Mouse (Mus musculus) MEL (cell line): ENCODE measurements at regions not wholly inside any gene's neighbourhood (a gene's known extent, or its start where the extent isn't known, plus 50 kb on each side); places are given as distances from the start of the nearest gene placed in this dataset.

Experiments
- DNase-seq: peaks from one replicate; pipeline ENCODE4 v3.0.0; 2011; ENCODE audit warnings: low read depth, low spot score
- H3K27ac ChIP-seq: 2 replicates; pipeline ENCODE4 v1.5.1; 2012; ENCODE audit warnings: low read depth, mild to moderate bottlenecking, control low read depth, low read length, moderate library complexity; ENCODE audit not compliant: control insufficient read depth
- H3K27me3 ChIP-seq, 2 experiments: fragments of 150-350 bp in 1 of 2; sonication (generic) in 1 of 2; 2 replicates each; pipeline ENCODE4 v1.6.1; 2012; ENCODE audit warnings: low read length in 2 of 2, mild to moderate bottlenecking in 2 of 2, improper control_type of control experiment in 1 of 2, moderate library complexity in 1 of 2; ENCODE audit not compliant: insufficient read depth in 2 of 2, control insufficient read depth in 1 of 2
- H3K36me3 ChIP-seq, 2 experiments: 2 replicates each; pipeline ENCODE4 v1.6.1; 2012 to 2014; ENCODE audit warnings: low read length in 2 of 2, improper control_type of control experiment in 1 of 2, inconsistent platforms in 1 of 2, mild to moderate bottlenecking in 1 of 2; ENCODE audit not compliant: insufficient read depth in 2 of 2, control insufficient read depth in 1 of 2
- H3K4me1 ChIP-seq, 2 experiments: fragments of 150-350 bp in 1 of 2; sonication (generic) in 1 of 2; 2 replicates each; pipeline ENCODE4 v1.6.1; 2012; ENCODE audit warnings: low read length in 2 of 2, improper control_type of control experiment in 1 of 2, mild to moderate bottlenecking in 1 of 2; ENCODE audit not compliant: insufficient read depth in 2 of 2, control insufficient read depth in 1 of 2
- H3K4me3 ChIP-seq, 2 experiments: fragments of 150-350 bp in 1 of 2; sonication (generic) in 1 of 2; 2 replicates each; pipeline ENCODE4 v1.5.1; 2012; ENCODE audit warnings: low read depth in 2 of 2, low read length in 2 of 2, mild to moderate bottlenecking in 2 of 2, moderate library complexity in 2 of 2, control low read depth in 1 of 2, improper control_type of control experiment in 1 of 2; ENCODE audit not compliant: control insufficient read depth in 1 of 2, insufficient read depth in 1 of 2
- H3K79me2 ChIP-seq: 2 replicates; pipeline ENCODE4 v1.6.1; 2012; ENCODE audit warnings: mild to moderate bottlenecking, low read length, moderate library complexity; ENCODE audit not compliant: control insufficient read depth, poor library complexity, insufficient read depth
- H3K9ac ChIP-seq: 2 replicates; pipeline ENCODE4 v1.6.1; 2012; ENCODE audit warnings: low read depth, mild to moderate bottlenecking, control low read depth, low read length, moderate library complexity; ENCODE audit not compliant: control insufficient read depth, poor library complexity, severe bottlenecking
- H3K9me3 ChIP-seq: fragments of 150-350 bp; sonication (generic); replicated peaks from 2 replicates; pipeline ENCODE4 v1.6.1; 2012; ENCODE audit warnings: mild to moderate bottlenecking, low read length, improper control_type of control experiment, moderate library complexity; ENCODE audit not compliant: insufficient read depth
- CHD1 ChIP-seq: IDR thresholded peaks from 2 replicates; pipeline ENCODE4 v1.6.1; 2012; ENCODE audit warnings: low read depth, mild to moderate bottlenecking, inconsistent platforms, low read length, improper control_type of control experiment
- CHD2 ChIP-seq: IDR thresholded peaks from 2 replicates; pipeline ENCODE4 v1.6.1; 2011; ENCODE audit warnings: low read length, improper control_type of control experiment
- E2F4 ChIP-seq: IDR thresholded peaks from 2 replicates; pipeline ENCODE4 v1.6.1; 2011; ENCODE audit warnings: low read depth, low read length, improper control_type of control experiment, borderline replicate concordance
- ELF1 ChIP-seq: IDR thresholded peaks from 2 replicates; pipeline ENCODE4 v1.6.1; 2014; ENCODE audit warnings: low read depth, mild to moderate bottlenecking, inconsistent platforms, low read length, improper control_type of control experiment, moderate library complexity
- ETS1 ChIP-seq: IDR thresholded peaks from 2 replicates; pipeline ENCODE4 v1.6.1; 2012; ENCODE audit warnings: low read depth, mild to moderate bottlenecking, inconsistent platforms, low read length, improper control_type of control experiment, moderate library complexity
- JUND ChIP-seq: IDR thresholded peaks from 2 replicates; pipeline ENCODE4 v1.6.1; 2011; ENCODE audit warnings: low read depth, mild to moderate bottlenecking, improper control_type of control experiment, low read length
- MAFK ChIP-seq: IDR thresholded peaks from 2 replicates; pipeline ENCODE4 v1.6.1; 2011; ENCODE audit warnings: low read depth, mild to moderate bottlenecking, low read length, improper control_type of control experiment, borderline replicate concordance
- MAX ChIP-seq: IDR thresholded peaks from 2 replicates; pipeline ENCODE4 v1.6.1; 2011; ENCODE audit warnings: low read length, improper control_type of control experiment
- MEF2A ChIP-seq: IDR thresholded peaks from 2 replicates; pipeline ENCODE4 v1.6.1; 2014; ENCODE audit warnings: low read depth, mild to moderate bottlenecking, inconsistent platforms, low read length, improper control_type of control experiment; ENCODE audit not compliant: poor library complexity, insufficient replicate concordance, severe bottlenecking; ENCODE audit errors: extremely low read depth
- NRF1 ChIP-seq: IDR thresholded peaks from 2 replicates; pipeline ENCODE4 v1.6.1; 2014; ENCODE audit warnings: low read depth, mild to moderate bottlenecking, inconsistent platforms, low read length, improper control_type of control experiment, moderate library complexity; ENCODE audit not compliant: poor library complexity, insufficient read depth, severe bottlenecking
- POLR2A ChIP-seq, 2 experiments: IDR thresholded peaks; 2 replicates each; pipeline ENCODE4 v1.6.1; 2011 to 2012; ENCODE audit warnings: low read length in 2 of 2, mild to moderate bottlenecking in 2 of 2, control low read depth in 1 of 2, improper control_type of control experiment in 1 of 2, low read depth in 1 of 2, moderate library complexity in 1 of 2; ENCODE audit not compliant: control insufficient read depth in 1 of 2, insufficient read depth in 1 of 2, poor library complexity in 1 of 2
- POLR2AphosphoS2 ChIP-seq: IDR thresholded peaks from 2 replicates; pipeline ENCODE4 v1.6.1; 2011; ENCODE audit warnings: low read length, improper control_type of control experiment
- POLR2AphosphoS5 ChIP-seq: IDR thresholded peaks from 2 replicates; pipeline ENCODE4 v1.6.1; 2012; ENCODE audit warnings: low read depth, borderline replicate concordance, mild to moderate bottlenecking, inconsistent platforms, low read length, moderate library complexity, mixed read lengths
- RAD21 ChIP-seq: IDR thresholded peaks from 2 replicates; pipeline ENCODE4 v1.6.1; 2011; ENCODE audit warnings: mild to moderate bottlenecking, low read depth, low read length, improper control_type of control experiment
- SMC3 ChIP-seq: IDR thresholded peaks from 2 replicates; pipeline ENCODE4 v1.6.1; 2011; ENCODE audit warnings: low read depth, low read length, improper control_type of control experiment
- TAL1 ChIP-seq: IDR thresholded peaks from 2 replicates; pipeline ENCODE4 v1.6.1; 2012; ENCODE audit warnings: mild to moderate bottlenecking, inconsistent platforms, low read length, moderate library complexity, mixed read lengths
- TCF12 ChIP-seq: IDR thresholded peaks from 2 replicates; pipeline ENCODE4 v1.6.1; 2014; ENCODE audit warnings: low read depth, mild to moderate bottlenecking, inconsistent platforms, low read length, improper control_type of control experiment, moderate library complexity
- USF2 ChIP-seq, 2 experiments: IDR thresholded peaks; 2 replicates each; pipeline ENCODE4 v1.6.1; 2011 to 2012; ENCODE audit warnings: improper control_type of control experiment in 2 of 2, low read length in 2 of 2, borderline replicate concordance in 1 of 2, inconsistent platforms in 1 of 2, low read depth in 1 of 2, mild to moderate bottlenecking in 1 of 2; ENCODE audit not compliant: insufficient read depth in 1 of 2
- ZC3H11A ChIP-seq: IDR thresholded peaks from 2 replicates; pipeline ENCODE4 v1.6.1; 2012; ENCODE audit warnings: low read depth, mild to moderate bottlenecking, inconsistent platforms, low read length, improper control_type of control experiment
- ZKSCAN1 ChIP-seq: IDR thresholded peaks from 2 replicates; pipeline ENCODE4 v1.6.1; 2012; ENCODE audit warnings: low read depth, mild to moderate bottlenecking, inconsistent platforms, low read length, improper control_type of control experiment, moderate library complexity
- ZMIZ1 ChIP-seq: IDR thresholded peaks from 2 replicates; pipeline ENCODE4 v1.6.1; 2012; ENCODE audit warnings: low read depth, mild to moderate bottlenecking, inconsistent platforms, low read length, improper control_type of control experiment, moderate library complexity
- ZNF384 ChIP-seq: IDR thresholded peaks from 2 replicates; pipeline ENCODE4 v1.6.1; 2012; ENCODE audit warnings: low read depth, mild to moderate bottlenecking, inconsistent platforms, low read length, improper control_type of control experiment

- Histone ChIP-seq H3K9ac (no peak overlapping the region), H3K27ac (no peak overlapping the region), H3K36me3 (no peaks in the 10 kb centered on the region)
- DNase-seq = no peak
- no peak for TF ChIP-seq NRF1
- TF ChIP-seq CHD2 = no peak
- TF ChIP-seq, all 39 proteins: peak for 0
- no peaks in the 10 kb centered on the region for H3K4me1 ChIP-seq
- no peak overlapping the region for H3K4me3 ChIP-seq
- H3K9me3 ChIP-seq = no peaks in the 10 kb centered on the region
- H3K27me3 ChIP-seq = no peaks in the 10 kb centered on the region
- H3K79me2 ChIP-seq = no peaks in the 10 kb centered on the region
Measured at GRCm38 (mm10) chr3:3761346-3761745, 1989.3 kb upstream of the Gm8797 start.

- Histone ChIP-seq H3K4me1 (no peaks in the 10 kb centered on the region), H3K4me3 (no peak overlapping the region), H3K36me3 (no peaks in the 10 kb centered on the region), H3K79me2 (no peaks in the 10 kb centered on the region), H3K9ac (no peak overlapping the region), H3K27me3 (no peaks in the 10 kb centered on the region), H3K27ac (no peak overlapping the region), H3K9me3 (no peaks in the 10 kb centered on the region)
- TF ChIP-seq ETS1 (no peak), TCF12 (no peak), ELF1 (no peak), POLR2AphosphoS2 (no peak), ZKSCAN1 (no peak), CHD1 (no peak), POLR2AphosphoS5 (no peak), MAX (no peak), ZMIZ1 (no peak), SMC3 (no peak), POLR2A (IDR thresholded peaks at IDR 0.05; ENCODE audit: control insufficient read depth in 1 of 2, insufficient read depth in 1 of 2, low read depth in 1 of 2, low read length in 2 of 2, poor library complexity in 1 of 2) (no peak), USF2 (IDR thresholded peaks at IDR 0.05; ENCODE audit: borderline replicate concordance in 1 of 2, insufficient read depth in 1 of 2, low read depth in 1 of 2, low read length in 2 of 2) (no peak), TAL1 (no peak), RAD21 (no peak), ZC3H11A (no peak), ZNF384 (no peak), MAFK (no peak), JUND (no peak), MEF2A (no peak), E2F4 (no peak)
- DNase-seq = no peak
Measured at GRCm38 (mm10) chr3:3784200-3784599, 1966.4 kb upstream of the Gm8797 start.
